Mouse (Mus musculus) forebrain, embryonic 13.5 days (tissue): ENCODE results near the gene Stk36. TPM values are rescaled to one million over a fixed set of nuclear protein-coding genes. Genes with fewer than 3 reads are reported as not detected.

Experiments used
- ATAC-seq: fragments of 200-750 bp; cut with Nextera tagmentation; 2 replicates; pipeline ENCODE4 v1.8.0; 2017
- H3K27ac ChIP-seq: fragments of 300-500 bp; sonication (generic); 2 replicates; pipeline ENCODE4 v1.5.1; 2015; ENCODE audit warnings: inconsistent platforms, mild to moderate bottlenecking, moderate library complexity
- H3K27me3 ChIP-seq: fragments of 300-500 bp; sonication (generic); 2 replicates; pipeline ENCODE4 v1.6.1; 2015; ENCODE audit warnings: mild to moderate bottlenecking, inconsistent platforms
- H3K36me3 ChIP-seq: fragments of 300-500 bp; sonication (generic); 2 replicates; pipeline ENCODE4 v1.6.1; 2015; ENCODE audit warnings: mild to moderate bottlenecking, inconsistent platforms; ENCODE audit not compliant: poor library complexity, severe bottlenecking
- H3K4me1 ChIP-seq: fragments of 300-500 bp; sonication (generic); 2 replicates; pipeline ENCODE4 v1.6.1; 2015; ENCODE audit warnings: inconsistent platforms
- H3K4me2 ChIP-seq: fragments of 300-500 bp; sonication (generic); 2 replicates; pipeline ENCODE4 v1.6.1; 2015; ENCODE audit warnings: inconsistent platforms, mild to moderate bottlenecking, moderate library complexity
- H3K4me3 ChIP-seq: fragments of 300-500 bp; sonication (generic); 2 replicates; pipeline ENCODE4 v1.5.1; 2015; ENCODE audit warnings: mild to moderate bottlenecking, inconsistent platforms
- H3K9ac ChIP-seq: fragments of 300-500 bp; sonication (generic); 2 replicates; pipeline ENCODE4 v1.6.1; 2015; ENCODE audit warnings: mild to moderate bottlenecking, inconsistent platforms
- H3K9me3 ChIP-seq: fragments of 300-500 bp; sonication (generic); replicated peaks from 2 replicates; pipeline ENCODE4 v1.6.1; 2016; ENCODE audit warnings: inconsistent platforms
- WGBS: fragments of 180-500 bp; shearing (Covaris S2); methylation state at CpG from one replicate; pipeline ENCODE4 v1.1.7; 2015; 5-methylcytosine and 5-hydroxymethylcytosine counted together
- polyA plus RNA-seq: library from polyadenylated mRNA; unstranded; fragments of >200 nt; fragmentation: Nextera tagmentation; extraction: Ambion mirVana; gene quantifications from 2 replicates; pipeline ENCODE4 v1.2.1, GENCODE M21; 2015

Gene Stk36
- polyA plus RNA-seq, 1 experiment from 2014 or later = 24.7 TPM

- 100% methylated on average over 1 of the region's 1 CpGs for WGBS
- Histone ChIP-seq H3K27me3 (no peaks in the 10 kb centered on the region), H3K36me3 (peaks cover 70% of the 10 kb centered on the region), H3K9me3 (no peaks in the 10 kb centered on the region), H3K4me3 (no peak overlapping the region), H3K4me2 (no peak overlapping the region), H3K9ac (no peak overlapping the region), H3K4me1 (no peaks in the 10 kb centered on the region), H3K27ac (no peak overlapping the region)
- ATAC-seq = no peak
These were observed 22.9 kb downstream of the Stk36 start for GRCm38 (mm10) chr1:74624183-74624582.

DNA sequence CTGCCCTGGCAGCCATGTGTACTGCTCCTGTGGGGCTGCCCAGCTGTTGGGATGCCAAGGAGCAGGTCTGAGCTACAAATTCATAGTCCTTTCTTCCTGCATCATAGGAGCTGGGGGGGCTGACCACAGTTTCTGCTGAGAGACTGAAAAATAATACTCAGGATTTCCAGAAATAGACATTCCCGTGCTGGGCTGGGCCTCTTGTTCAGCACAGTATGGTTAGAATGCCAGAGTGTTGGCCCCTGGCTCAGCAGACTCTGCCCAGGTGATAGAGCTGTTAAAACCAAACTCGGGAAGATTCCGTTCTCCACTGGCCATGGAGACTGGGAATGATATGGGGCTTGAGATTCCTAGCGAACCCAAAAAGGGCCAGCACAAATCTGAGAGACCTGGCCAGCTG lies 24.8 kb downstream of the Stk36 start:
- Histone ChIP-seq H3K4me1 (no peaks in the 10 kb centered on the region), H3K4me2 (no peak overlapping the region), H3K27me3 (no peaks in the 10 kb centered on the region), H3K27ac (no peak overlapping the region), H3K36me3 (peaks cover 70% of the 10 kb centered on the region), H3K4me3 (no peak overlapping the region), H3K9ac (no peak overlapping the region), H3K9me3 (no peaks in the 10 kb centered on the region)
- 87% methylated on average over 4 of the region's 4 CpGs for WGBS
- no peak for ATAC-seq

DNA sequence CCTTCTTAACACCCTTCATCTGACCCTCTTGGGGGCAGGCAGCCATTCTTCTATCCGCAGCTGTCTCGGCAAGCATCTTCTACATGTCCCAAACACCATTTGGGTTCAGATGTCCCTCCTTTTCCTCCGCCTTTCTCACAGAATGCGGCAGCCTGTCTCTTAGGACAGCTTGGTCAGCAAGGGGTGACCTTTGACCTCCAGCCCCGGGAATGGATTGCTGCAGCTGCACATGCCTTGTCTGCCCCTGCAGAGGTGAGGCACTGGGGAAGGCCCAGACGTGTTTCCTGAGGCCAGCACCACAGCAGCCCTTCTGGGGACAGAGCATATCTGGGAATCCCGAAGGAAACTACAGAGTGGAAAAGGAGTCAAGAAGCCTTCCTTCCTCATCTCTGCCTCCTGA lies 26.8 kb downstream of the Stk36 start:
- WGBS = 43% methylated on average over 7 of the region's 7 CpGs
- H3K9ac ChIP-seq = no peak overlapping the region
- H3K4me1 ChIP-seq = no peaks in the 10 kb centered on the region
- no peak overlapping the region for H3K27ac ChIP-seq
- H3K9me3 ChIP-seq = no peaks in the 10 kb centered on the region
- no peak overlapping the region for H3K4me2 ChIP-seq
- H3K4me3 ChIP-seq = no peak overlapping the region
- peaks cover 58% of the 10 kb centered on the region for H3K36me3 ChIP-seq
- no peak for ATAC-seq
- H3K27me3 ChIP-seq = no peaks in the 10 kb centered on the region

DNA sequence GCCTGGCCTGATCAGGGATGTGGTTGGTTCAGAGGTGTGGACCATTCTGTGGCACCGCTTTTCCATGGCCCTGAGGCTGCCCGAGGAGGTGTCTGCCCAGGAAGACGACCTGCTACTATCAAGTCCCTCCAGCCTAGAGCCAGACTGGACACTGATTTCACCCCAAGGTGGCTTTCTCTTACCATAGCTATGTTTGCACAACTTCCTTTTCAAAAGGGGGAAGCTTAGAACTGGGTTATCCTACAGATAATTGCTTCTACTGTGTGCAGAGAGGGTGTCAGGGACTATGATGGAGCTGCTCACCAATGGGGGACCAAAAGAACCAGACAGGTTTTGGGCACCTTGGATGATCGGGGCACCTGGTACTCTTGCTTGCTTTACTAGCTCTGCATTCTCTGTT lies 31.5 kb downstream of the Stk36 start:
- ATAC-seq = no peak
- Histone ChIP-seq H3K9me3 (no peaks in the 10 kb centered on the region), H3K27me3 (no peaks in the 10 kb centered on the region), H3K9ac (no peak overlapping the region), H3K27ac (no peak overlapping the region), H3K4me1 (no peaks in the 10 kb centered on the region), H3K36me3 (peaks cover 39% of the 10 kb centered on the region), H3K4me3 (no peak overlapping the region), H3K4me2 (no peak overlapping the region)
- 84% methylated on average over 4 of the region's 4 CpGs for WGBS

- Histone ChIP-seq H3K4me3 (no peak overlapping the region), H3K9me3 (no peaks in the 10 kb centered on the region), H3K9ac (no peak overlapping the region), H3K27me3 (no peaks in the 10 kb centered on the region), H3K4me1 (no peaks in the 10 kb centered on the region), H3K36me3 (no peaks in the 10 kb centered on the region), H3K4me2 (no peak overlapping the region), H3K27ac (no peak overlapping the region)
- ATAC-seq = no peak
- 67% methylated on average over 2 of the region's 2 CpGs for WGBS
These were observed 42.3 kb downstream of the Stk36 start for GRCm38 (mm10) chr1:74643524-74643923.

DNA sequence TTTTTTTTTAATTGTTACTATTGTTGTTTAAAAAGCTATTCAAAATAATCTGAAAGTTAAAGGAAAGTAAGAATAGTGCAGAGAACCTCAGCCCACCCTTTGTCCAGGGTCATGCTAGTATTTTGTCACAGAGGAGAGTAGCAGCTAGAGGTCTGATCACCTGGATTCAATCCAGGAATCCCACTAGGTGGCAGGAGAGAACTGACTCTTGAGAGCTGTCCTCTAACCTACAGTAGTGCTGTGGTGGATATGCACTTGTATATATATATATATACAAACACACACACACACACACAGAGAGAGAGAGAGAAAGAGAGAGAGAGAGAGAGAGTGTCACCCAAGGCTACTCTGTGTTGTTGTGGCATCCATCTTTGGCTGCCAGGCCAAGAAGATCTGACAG lies 42.7 kb downstream of the Stk36 start:
- Histone ChIP-seq H3K9ac (no peak overlapping the region), H3K36me3 (no peaks in the 10 kb centered on the region), H3K27ac (no peak overlapping the region), H3K4me3 (no peak overlapping the region), H3K9me3 (no peaks in the 10 kb centered on the region), H3K4me1 (no peaks in the 10 kb centered on the region), H3K27me3 (no peaks in the 10 kb centered on the region), H3K4me2 (no peak overlapping the region)
- ATAC-seq = no peak

DNA sequence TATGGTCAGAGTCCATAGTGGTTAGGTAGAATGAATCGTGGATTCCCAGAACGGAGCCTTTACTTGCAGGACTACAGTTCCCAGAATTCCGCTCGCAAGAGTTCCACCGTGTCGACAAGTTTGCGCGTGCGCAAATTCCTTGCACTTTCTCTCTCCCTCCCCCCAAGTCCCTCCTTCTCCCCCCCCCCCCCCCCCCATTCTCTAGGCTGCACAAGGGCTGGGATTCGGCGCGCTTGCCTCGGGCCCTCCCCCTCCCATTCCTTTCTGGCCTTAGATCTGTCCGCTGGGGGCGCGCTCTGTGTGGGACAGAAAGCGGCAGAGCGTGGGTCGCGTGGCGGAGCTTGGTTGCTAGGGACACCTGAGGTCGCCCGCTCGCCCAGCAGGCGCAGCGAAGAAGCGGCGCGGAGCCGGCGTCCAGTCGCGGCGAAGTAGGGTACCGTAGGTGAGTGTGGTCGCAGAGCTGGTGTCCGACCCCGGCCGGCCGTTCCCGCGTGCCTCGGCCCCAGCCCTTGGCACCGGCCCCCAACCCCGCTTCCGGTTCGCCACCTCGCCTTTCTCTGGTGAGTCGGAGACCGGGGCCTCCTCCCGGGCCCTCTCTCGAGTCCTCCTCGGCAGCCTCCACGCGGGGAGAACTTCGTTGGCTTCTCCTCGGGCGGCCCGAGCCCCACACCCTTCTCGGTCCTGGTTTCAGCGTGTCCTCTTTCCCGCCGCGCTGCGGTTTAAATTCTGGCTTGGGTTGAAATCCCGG lies 60.4 kb downstream of the Stk36 start, which contains the start of gene Ttll4:
Ttll4 (plus strand) TSS at position 298 of the 748 bp plus-strand sequence.
- ATAC-seq = peak; percentile 98
- Histone ChIP-seq H3K27me3 (no peaks in the 10 kb centered on the region), H3K4me3 (peak within 1 kb of the TSS; percentile 85), H3K9ac (peak within 1 kb of the TSS; percentile 86), H3K27ac (peak within 1 kb of the TSS; percentile 83), H3K9me3 (no peaks in the 10 kb centered on the region), H3K4me2 (peak within 1 kb of the TSS; percentile 72), H3K4me1 (peaks cover 18% of the 10 kb centered on the region), H3K36me3 (no peaks in the 10 kb centered on the region)
- WGBS = 3% methylated on average over 55 of the region's 66 CpGs

DNA sequence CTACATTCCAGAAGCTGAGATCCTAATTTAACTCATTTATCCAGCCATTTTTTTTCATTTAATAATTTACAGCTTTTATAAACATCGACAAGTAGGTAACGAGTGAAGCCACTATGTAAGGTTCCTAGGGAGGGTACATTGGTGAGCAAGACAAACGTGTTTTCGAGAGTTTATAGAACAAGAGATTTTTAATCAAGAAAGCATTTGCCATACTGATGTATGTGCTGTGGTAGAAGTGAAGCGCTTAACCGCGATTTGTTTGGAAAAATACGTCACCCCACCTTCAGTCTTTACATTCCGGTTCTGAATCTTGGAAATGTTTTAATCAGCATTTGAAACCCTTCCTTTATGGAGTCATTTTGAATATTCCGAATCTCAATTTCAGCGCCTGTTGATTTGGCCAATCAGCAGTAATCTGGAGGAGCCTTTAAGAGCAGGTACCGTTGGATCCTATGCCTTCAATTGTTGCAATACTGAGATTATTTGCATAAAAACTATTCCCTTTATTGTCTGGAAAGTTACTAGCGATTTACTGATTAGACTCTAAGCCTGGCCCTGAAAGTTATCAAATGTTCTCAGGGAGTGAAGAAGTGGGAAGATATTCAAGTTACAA lies 61.1 kb downstream of the Stk36 start:
- peak overlapping the region; percentile 83; the same call in 1 of the 2 replicates for H3K27ac ChIP-seq
- no peaks in the 10 kb centered on the region for H3K27me3 ChIP-seq
- peak overlapping the region; percentile 86 for H3K9ac ChIP-seq
- 0 out of 2 replicates have a peak, but pooled peaks have one; percentile 22 for ATAC-seq
- H3K9me3 ChIP-seq = no peaks in the 10 kb centered on the region
- 1% methylated on average over 13 of the region's 13 CpGs for WGBS
- H3K4me2 ChIP-seq = peak overlapping the region; percentile 72
- H3K4me1 ChIP-seq = peaks cover 18% of the 10 kb centered on the region
- H3K36me3 ChIP-seq = no peaks in the 10 kb centered on the region
- peak overlapping the region; percentile 85 for H3K4me3 ChIP-seq

GRCm38 (mm10) chr1:74665153-74665552 lies 63.9 kb downstream of the Stk36 start:
- H3K36me3 ChIP-seq = peaks cover 7% of the 10 kb centered on the region; the same call in 1 of the 2 replicates
- no peak overlapping the region for H3K27ac ChIP-seq
- H3K9ac ChIP-seq = no peak overlapping the region
- ATAC-seq = no peak
- no peak overlapping the region for H3K4me3 ChIP-seq
- WGBS = 81% methylated on average over 6 of the region's 6 CpGs
- H3K27me3 ChIP-seq = no peaks in the 10 kb centered on the region
- peaks cover 18% of the 10 kb centered on the region for H3K4me1 ChIP-seq
- H3K9me3 ChIP-seq = no peaks in the 10 kb centered on the region
- no peak overlapping the region for H3K4me2 ChIP-seq

DNA sequence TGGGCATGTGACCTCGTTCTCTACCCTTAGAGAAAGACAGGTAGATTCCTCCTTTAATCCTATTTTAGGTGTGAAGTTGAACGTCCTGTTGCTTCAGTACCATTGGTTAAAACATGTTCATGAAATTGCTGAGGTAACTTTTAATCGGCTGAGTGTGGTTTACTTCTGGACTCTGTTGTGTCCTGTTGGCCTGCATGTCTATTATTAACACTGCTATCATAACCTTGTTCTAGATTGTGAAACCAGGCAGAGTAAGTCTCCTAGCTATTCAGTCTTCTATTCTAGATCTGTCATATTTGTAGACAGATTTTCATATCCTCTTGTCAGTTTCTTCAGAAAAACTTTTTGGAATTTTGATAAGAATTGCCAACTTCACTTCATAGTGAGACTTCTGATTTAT lies 67.1 kb downstream of the Stk36 start:
- H3K27me3 ChIP-seq = no peaks in the 10 kb centered on the region
- WGBS = 96% methylated on average over 3 of the region's 3 CpGs
- peaks cover 8% of the 10 kb centered on the region for H3K4me1 ChIP-seq

DNA sequence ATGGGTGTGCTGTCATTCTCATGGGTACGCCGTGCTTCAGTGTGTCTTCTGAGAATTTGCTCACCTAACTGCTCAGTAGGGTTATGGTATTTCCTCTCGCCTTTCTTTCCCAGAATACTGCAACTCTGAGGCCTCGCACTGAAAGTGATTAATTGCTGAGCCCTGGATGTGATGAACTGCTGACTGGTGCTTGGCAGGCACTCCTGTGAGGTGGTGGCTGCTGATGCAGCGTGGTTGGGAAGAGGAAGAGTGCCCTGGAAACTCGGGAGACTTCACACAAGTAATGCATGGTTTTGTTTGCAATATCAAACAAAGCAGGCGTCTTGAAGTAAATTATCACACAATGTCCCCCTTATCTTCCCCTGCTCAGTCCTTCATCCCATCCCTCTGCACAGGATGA lies 71.5 kb downstream of the Stk36 start:
- H3K4me3 ChIP-seq = no peak overlapping the region
- no peak overlapping the region for H3K4me2 ChIP-seq
- H3K27ac ChIP-seq = no peak overlapping the region
- 90% methylated on average over 7 of the region's 7 CpGs for WGBS
- no peak overlapping the region for H3K9ac ChIP-seq
- H3K4me1 ChIP-seq = 0 out of 2 replicates have a peak, but pooled peaks cover 6% of the 10 kb centered on the region
- H3K27me3 ChIP-seq = no peaks in the 10 kb centered on the region
- H3K9me3 ChIP-seq = no peaks in the 10 kb centered on the region
- ATAC-seq = no peak
- H3K36me3 ChIP-seq = peaks cover 33% of the 10 kb centered on the region

More for the DNA sequence above, 67.1 kb downstream of the Stk36 start:
- ATAC-seq = no peak
- Histone ChIP-seq H3K27ac (no peak overlapping the region), H3K9me3 (no peaks in the 10 kb centered on the region), H3K4me2 (no peak overlapping the region), H3K4me3 (no peak overlapping the region), H3K36me3 (peaks cover 25% of the 10 kb centered on the region; the same call in 1 of the 2 replicates), H3K9ac (no peak overlapping the region)

DNA sequence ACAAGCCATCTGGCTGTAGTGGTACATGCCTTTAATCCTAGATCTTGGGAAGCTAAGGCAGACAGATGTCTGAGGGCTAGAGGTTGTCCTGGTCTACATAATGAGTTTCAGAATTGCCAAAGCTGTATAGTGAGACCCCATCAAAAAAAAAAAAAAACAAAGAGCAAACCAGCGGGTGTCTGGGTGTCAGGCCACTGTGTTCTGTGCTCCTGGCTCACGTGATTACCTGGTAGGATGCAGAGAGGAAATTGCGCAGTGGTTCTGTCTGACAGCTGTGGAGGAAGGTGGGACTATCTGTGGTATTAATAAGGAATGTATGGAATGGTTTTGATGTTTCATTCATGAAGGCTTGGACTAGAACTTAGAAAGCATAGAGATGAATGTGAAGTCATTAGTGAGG lies 75.6 kb downstream of the Stk36 start:
- no peaks in the 10 kb centered on the region for H3K9me3 ChIP-seq
- H3K4me3 ChIP-seq = no peak overlapping the region
- WGBS = 82% methylated on average over 3 of the region's 3 CpGs
- H3K9ac ChIP-seq = no peak overlapping the region
- H3K4me2 ChIP-seq = no peak overlapping the region
- H3K4me1 ChIP-seq = 0 out of 2 replicates have a peak, but pooled peaks cover 6% of the 10 kb centered on the region
- no peak for ATAC-seq
- peak overlapping the region; percentile 31; the same call in 1 of the 2 replicates for H3K27ac ChIP-seq
- H3K36me3 ChIP-seq = peaks cover 57% of the 10 kb centered on the region
- no peaks in the 10 kb centered on the region for H3K27me3 ChIP-seq
